Mouse (Mus musculus) embryonic facial prominence, embryonic 15.5 days (tissue): ENCODE results near the gene Tmem50b. TPM values are rescaled to one million over a fixed set of nuclear protein-coding genes. Genes with fewer than 3 reads are reported as not detected.
A peak's percentile ranks its signal among the peaks of the same experiment; 100 is the strongest.
"Not testable (repeated sequence)": the region's sequence is repeated elsewhere in the genome, so short reads cannot be mapped to it uniquely, and the experiment has no call there.

Experiments
- ATAC-seq: fragments of 200-750 bp; cut with Nextera tagmentation; 2 replicates; pipeline ENCODE4 v1.8.0; 2017; ENCODE audit warnings: low read depth, moderate TSS enrichment; ENCODE audit not compliant: insufficient number of reproducible peaks, low FRiP score, low TSS enrichment
- H3K27ac ChIP-seq: fragments of 300-500 bp; sonication (generic); replicated peaks from 2 replicates; pipeline ENCODE4 v1.5.1; 2015; ENCODE audit warnings: mild to moderate bottlenecking, inconsistent platforms
- H3K27me3 ChIP-seq: fragments of 300-500 bp; sonication (generic); 2 replicates; pipeline ENCODE4 v1.6.1; 2015; ENCODE audit warnings: inconsistent platforms
- H3K36me3 ChIP-seq: fragments of 300-500 bp; sonication (generic); 2 replicates; pipeline ENCODE4 v1.6.1; 2015; ENCODE audit warnings: mild to moderate bottlenecking, inconsistent platforms
- H3K4me1 ChIP-seq: fragments of 300-500 bp; sonication (generic); 2 replicates; pipeline ENCODE4 v1.6.1; 2015; ENCODE audit warnings: inconsistent platforms
- H3K4me2 ChIP-seq: fragments of 300-500 bp; sonication (generic); replicated peaks from 2 replicates; pipeline ENCODE4 v1.6.1; 2015; ENCODE audit warnings: mild to moderate bottlenecking, inconsistent platforms
- H3K4me3 ChIP-seq: fragments of 300-500 bp; sonication (generic); replicated peaks from 2 replicates; pipeline ENCODE4 v1.5.1; 2015; ENCODE audit warnings: mild to moderate bottlenecking, inconsistent platforms
- H3K9ac ChIP-seq: fragments of 300-500 bp; sonication (generic); 2 replicates; pipeline ENCODE4 v1.6.1; 2015; ENCODE audit warnings: inconsistent platforms
- H3K9me3 ChIP-seq: fragments of 300-500 bp; sonication (generic); replicated peaks from 2 replicates; pipeline ENCODE4 v1.6.1; 2016; ENCODE audit warnings: inconsistent platforms
- WGBS: fragments of 180-500 bp; shearing (Covaris S2); methylation state at CpG from one replicate; pipeline ENCODE4 v1.1.7; 2015; 5-methylcytosine and 5-hydroxymethylcytosine counted together
- polyA plus RNA-seq: library from polyadenylated mRNA; unstranded; fragments of >200 nt; fragmentation: Nextera tagmentation; extraction: Ambion mirVana; gene quantifications from 2 replicates; pipeline ENCODE4 v1.2.1, GENCODE M21; 2015

The Tmem50b gene
- 44.4 and 50.9 TPM in 2 replicates for polyA plus RNA-seq

DNA sequence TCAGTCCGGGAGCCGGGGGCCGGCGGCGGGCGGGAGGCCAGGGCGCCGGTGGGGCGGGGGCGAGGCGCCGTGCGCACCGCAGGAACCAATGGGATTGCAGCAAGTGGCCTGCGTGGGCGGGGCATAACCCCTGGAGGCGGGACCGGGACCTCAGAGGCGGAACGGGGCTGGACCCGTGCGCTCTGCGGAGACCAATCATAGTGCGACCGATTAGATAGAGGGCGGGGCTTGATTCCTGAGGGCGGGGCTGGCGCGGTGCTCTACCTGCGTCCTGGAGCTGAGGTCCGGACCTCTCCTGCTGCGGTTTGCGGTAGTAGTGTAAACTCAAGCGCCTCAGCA is at the start of gene Tmem50b:
Tmem50b (minus strand) TSS at position 129 of the 339 bp plus-strand sequence.
- Histone ChIP-seq H3K9ac (peak within 1 kb of the TSS; percentile 82), H3K36me3 (no peaks in the 10 kb centered on the region), H3K9me3 (no peaks in the 10 kb centered on the region), H3K4me2 (peak within 1 kb of the TSS; percentile 92), H3K27ac (peak within 1 kb of the TSS; percentile 66), H3K27me3 (0 out of 2 replicates have a peak, but pooled peaks cover 3% of the 10 kb centered on the region), H3K4me1 (peaks cover 13% of the 10 kb centered on the region), H3K4me3 (peak within 1 kb of the TSS; percentile 92)
- 1% methylated on average over 34 of the region's 34 CpGs for WGBS
- peak; percentile 100 for ATAC-seq

DNA sequence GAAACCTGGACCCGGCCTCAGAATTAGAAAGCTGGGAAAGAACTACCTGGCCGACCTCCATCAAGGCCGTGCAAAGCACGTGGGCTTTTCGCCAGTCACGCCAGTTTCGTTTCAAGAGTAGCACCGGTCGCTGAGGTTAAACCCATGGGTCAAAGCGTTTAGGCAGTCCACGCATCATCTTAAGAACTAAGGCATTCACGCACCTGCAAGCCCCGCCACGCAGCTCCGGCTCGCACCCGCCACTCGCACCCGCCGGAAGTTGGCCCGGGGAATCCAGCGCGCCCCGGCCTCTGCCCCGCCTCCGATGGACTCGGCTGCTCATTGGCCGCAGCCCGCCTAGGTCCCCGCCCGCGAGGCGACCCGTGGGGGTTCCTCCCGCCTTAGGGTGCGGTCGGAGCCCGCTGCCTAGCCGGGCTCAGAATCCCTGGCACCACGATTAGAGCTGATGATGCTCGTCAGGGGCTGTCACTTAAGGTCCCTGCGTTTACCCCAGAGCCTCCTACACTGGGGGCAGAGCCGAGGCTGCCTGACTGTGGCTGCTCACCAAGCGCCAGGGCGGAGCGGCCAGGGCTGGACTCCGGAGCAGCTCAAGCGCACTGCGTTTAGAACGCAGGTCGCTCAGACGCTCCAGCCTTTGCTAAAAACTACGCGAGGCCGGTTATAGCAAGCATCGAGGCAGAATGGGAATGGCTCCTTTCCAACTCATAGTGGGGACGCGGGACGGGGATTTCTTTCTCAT is 49.2 kb upstream of the Tmem50b start, which contains the start of gene Gart:
Gart (minus strand) TSS at position 272 of the 739 bp plus-strand sequence.
- Histone ChIP-seq H3K4me3 (peak within 1 kb of the TSS; percentile 73), H3K27me3 (no peaks in the 10 kb centered on the region), H3K27ac (peak within 1 kb of the TSS; percentile 100), H3K9ac (peak within 1 kb of the TSS; percentile 96), H3K4me2 (peak within 1 kb of the TSS; percentile 94), H3K36me3 (peaks cover 14% of the 10 kb centered on the region), H3K4me1 (peaks cover 4% of the 10 kb centered on the region), H3K9me3 (no peaks in the 10 kb centered on the region)
- under 1% methylated on average over 59 of the region's 59 CpGs for WGBS
- ATAC-seq = peak; percentile 91

DNA sequence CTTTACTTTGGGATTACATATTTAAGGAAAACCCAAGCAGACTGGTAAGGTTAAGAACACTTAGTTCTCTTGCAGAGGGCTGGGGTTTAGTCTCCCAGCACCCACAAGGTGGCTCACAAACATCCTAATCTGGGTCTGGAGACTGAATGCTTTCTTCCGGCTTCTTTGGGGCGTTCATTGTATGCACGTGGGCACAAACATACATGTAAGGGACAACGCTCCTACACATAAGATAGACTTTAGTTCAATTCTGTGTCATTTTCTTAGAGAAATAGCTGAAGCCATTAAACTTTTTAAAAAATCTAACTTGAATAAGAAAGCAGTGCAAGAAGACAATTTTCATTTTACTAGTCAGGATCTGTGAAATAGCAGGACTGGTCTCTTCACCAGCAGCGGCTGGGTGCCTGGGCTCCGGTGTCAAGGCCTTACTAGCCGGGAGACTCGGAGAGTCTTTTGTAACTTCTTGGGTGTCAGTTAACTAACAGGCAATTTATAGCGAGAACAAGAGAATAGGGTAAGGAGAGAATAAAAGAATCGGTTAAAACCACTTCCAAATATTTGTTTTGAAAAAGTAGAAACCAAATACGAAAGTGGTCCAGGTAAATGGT is 48.5 kb upstream of the Tmem50b start:
- no peaks in the 10 kb centered on the region for H3K9me3 ChIP-seq
- H3K4me2 ChIP-seq = peak overlapping the region; percentile 94
- H3K4me1 ChIP-seq = peaks cover 4% of the 10 kb centered on the region
- peak overlapping the region; percentile 96; the same call in 1 of the 2 replicates for H3K9ac ChIP-seq
- peak overlapping the region; percentile 73 for H3K4me3 ChIP-seq
- ATAC-seq = no peak
- 1% methylated on average over 11 of the region's 11 CpGs for WGBS
- peaks cover 18% of the 10 kb centered on the region for H3K36me3 ChIP-seq
- H3K27me3 ChIP-seq = no peaks in the 10 kb centered on the region
- peak overlapping the region; percentile 100 for H3K27ac ChIP-seq

DNA sequence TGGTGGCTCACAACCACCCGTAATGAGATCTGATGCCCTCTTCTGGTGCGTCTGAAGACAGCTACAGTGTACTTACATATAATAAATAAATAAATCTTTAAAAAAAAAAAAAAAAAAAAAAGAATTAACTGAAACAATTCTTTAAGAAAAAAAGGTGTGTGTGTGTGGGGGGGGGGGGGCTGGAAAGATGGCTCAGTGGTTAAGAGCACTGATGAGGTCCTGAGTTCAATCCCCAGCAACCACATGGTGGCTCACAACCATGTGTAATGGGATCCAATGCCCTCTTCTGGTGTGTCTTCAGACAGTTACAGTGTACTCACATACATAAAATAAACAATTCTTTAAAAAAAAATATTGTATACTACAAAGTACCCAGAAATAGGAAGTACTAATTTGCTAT is 47.8 kb upstream of the Tmem50b start:
- not testable (repeated sequence) for H3K9ac ChIP-seq, H3K4me1 ChIP-seq, H3K27me3 ChIP-seq, H3K4me2 ChIP-seq, H3K4me3 ChIP-seq, H3K9me3 ChIP-seq, ATAC-seq, H3K27ac ChIP-seq
- H3K36me3 ChIP-seq = peaks cover 23% of the 10 kb centered on the region
- WGBS = no CpG with 5 or more reads among the region's 2 CpGs

- Histone ChIP-seq H3K9me3 (no peaks in the 10 kb centered on the region), H3K4me2 (no peak overlapping the region), H3K4me1 (peaks cover 4% of the 10 kb centered on the region), H3K4me3 (no peak overlapping the region), H3K27ac (no peak overlapping the region), H3K27me3 (no peaks in the 10 kb centered on the region), H3K36me3 (peaks cover 28% of the 10 kb centered on the region), H3K9ac (no peak overlapping the region)
- ATAC-seq = no peak
- 76% methylated on average over 2 of the region's 2 CpGs for WGBS
Observed at GRCm38 (mm10) chr16:91644901-91645300, 47.3 kb upstream of the Tmem50b start.

- H3K4me3 ChIP-seq = no peak overlapping the region
- H3K27me3 ChIP-seq = no peaks in the 10 kb centered on the region
- H3K4me1 ChIP-seq = no peaks in the 10 kb centered on the region
- no peaks in the 10 kb centered on the region for H3K9me3 ChIP-seq
- H3K4me2 ChIP-seq = no peak overlapping the region
- no peak for ATAC-seq
- no peak overlapping the region for H3K27ac ChIP-seq
- no peak overlapping the region for H3K9ac ChIP-seq
- H3K36me3 ChIP-seq = peaks cover 73% of the 10 kb centered on the region
- WGBS = 94% methylated on average over 8 of the region's 8 CpGs
Observed at GRCm38 (mm10) chr16:91640171-91640570, 42.6 kb upstream of the Tmem50b start.

DNA sequence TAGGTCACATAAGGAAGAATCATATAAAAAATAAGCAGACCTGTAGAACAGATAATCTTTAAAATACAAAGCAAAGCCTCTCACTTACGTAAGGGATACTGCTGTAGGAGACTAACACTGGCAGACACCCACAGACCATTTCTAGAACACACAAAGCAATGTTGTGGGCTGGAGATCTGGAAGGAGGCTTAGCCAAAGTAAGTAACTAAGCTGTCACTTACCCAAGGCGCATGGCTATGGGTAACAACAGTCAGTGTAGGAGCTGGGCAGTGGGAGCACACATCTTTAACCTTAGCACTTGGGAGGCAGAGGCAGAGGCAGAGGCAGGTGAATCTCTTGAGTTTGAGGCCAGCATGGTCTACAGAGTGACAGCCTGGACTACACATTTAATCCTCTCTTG is 42.0 kb upstream of the Tmem50b start:
- ATAC-seq = no peak
- H3K4me3 ChIP-seq = no peak overlapping the region
- H3K9ac ChIP-seq = no peak overlapping the region
- WGBS = 89% methylated on average over 2 of the region's 2 CpGs
- H3K27me3 ChIP-seq = no peaks in the 10 kb centered on the region
- H3K36me3 ChIP-seq = peaks cover 78% of the 10 kb centered on the region
- H3K4me1 ChIP-seq = no peaks in the 10 kb centered on the region
- no peak overlapping the region for H3K27ac ChIP-seq
- H3K4me2 ChIP-seq = no peak overlapping the region
- no peaks in the 10 kb centered on the region for H3K9me3 ChIP-seq

DNA sequence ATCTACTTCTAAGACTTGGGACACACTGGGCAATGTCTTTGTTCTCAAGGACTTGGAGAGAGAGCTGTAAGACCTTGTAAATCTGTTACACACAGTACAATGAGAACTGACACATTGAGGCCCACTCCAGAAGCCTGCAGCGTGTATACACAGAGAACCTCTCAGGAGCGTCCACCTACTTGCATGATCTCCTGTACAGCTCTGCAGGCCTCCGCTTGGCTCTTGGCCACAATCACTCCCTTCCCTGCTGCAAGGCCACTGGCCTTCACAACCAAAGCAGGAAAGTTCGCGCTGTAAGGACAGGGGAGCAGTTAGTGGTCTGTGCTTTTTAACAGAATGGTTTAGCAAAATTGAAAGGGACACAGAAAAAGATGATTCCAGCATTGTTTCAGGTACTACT is 41.6 kb upstream of the Tmem50b start:
- ATAC-seq = no peak
- Histone ChIP-seq H3K27me3 (no peaks in the 10 kb centered on the region), H3K9me3 (no peaks in the 10 kb centered on the region), H3K4me1 (no peaks in the 10 kb centered on the region), H3K36me3 (peaks cover 78% of the 10 kb centered on the region), H3K4me2 (no peak overlapping the region), H3K4me3 (no peak overlapping the region), H3K9ac (no peak overlapping the region), H3K27ac (no peak overlapping the region)
- 95% methylated on average over 5 of the region's 5 CpGs for WGBS

GRCm38 (mm10) chr16:91633641-91634040 is 36.0 kb upstream of the Tmem50b start:
- WGBS = 84% methylated on average over 12 of the region's 12 CpGs
- H3K9me3 ChIP-seq = no peaks in the 10 kb centered on the region
- H3K4me1 ChIP-seq = no peaks in the 10 kb centered on the region
- no peak overlapping the region for H3K9ac ChIP-seq
- H3K4me3 ChIP-seq = no peak overlapping the region
- no peak overlapping the region for H3K27ac ChIP-seq
- no peaks in the 10 kb centered on the region for H3K27me3 ChIP-seq
- H3K36me3 ChIP-seq = peaks cover 90% of the 10 kb centered on the region
- H3K4me2 ChIP-seq = no peak overlapping the region
- ATAC-seq = no peak

GRCm38 (mm10) chr16:91632940-91633339 is 35.3 kb upstream of the Tmem50b start:
- H3K36me3 ChIP-seq = peaks cover 90% of the 10 kb centered on the region
- H3K9ac ChIP-seq = no peak overlapping the region
- WGBS = 94% methylated on average over 7 of the region's 7 CpGs
- H3K27ac ChIP-seq = no peak overlapping the region
- no peak overlapping the region for H3K4me3 ChIP-seq
- H3K9me3 ChIP-seq = no peaks in the 10 kb centered on the region
- no peaks in the 10 kb centered on the region for H3K27me3 ChIP-seq
- no peak for ATAC-seq
- no peak overlapping the region for H3K4me2 ChIP-seq
- H3K4me1 ChIP-seq = no peaks in the 10 kb centered on the region

DNA sequence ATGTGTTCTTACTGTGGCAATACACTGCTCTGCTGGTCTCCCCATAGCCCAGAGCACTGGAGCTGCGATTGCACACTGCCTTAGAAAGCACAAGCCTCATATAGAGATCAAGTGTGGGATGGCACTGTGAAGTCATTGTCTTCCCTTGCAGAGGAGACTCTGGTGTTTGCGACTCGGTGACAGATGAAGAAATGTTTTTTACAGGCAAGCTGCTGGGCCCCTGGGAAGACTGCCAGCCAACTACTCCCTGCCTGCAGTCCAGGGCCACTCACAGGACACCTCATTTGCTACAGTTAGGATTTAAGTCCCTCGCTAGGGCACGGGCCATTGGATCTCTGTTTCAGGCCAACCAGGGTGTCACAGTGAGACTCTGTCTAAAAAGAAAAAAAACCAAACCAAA is 34.8 kb upstream of the Tmem50b start:
- no peak for ATAC-seq
- no peak overlapping the region for H3K9ac ChIP-seq
- H3K4me3 ChIP-seq = no peak overlapping the region
- H3K4me1 ChIP-seq = no peaks in the 10 kb centered on the region
- WGBS = 93% methylated on average over 5 of the region's 5 CpGs
- no peak overlapping the region for H3K27ac ChIP-seq
- no peaks in the 10 kb centered on the region for H3K27me3 ChIP-seq
- no peak overlapping the region for H3K4me2 ChIP-seq
- no peaks in the 10 kb centered on the region for H3K9me3 ChIP-seq
- H3K36me3 ChIP-seq = peaks cover 90% of the 10 kb centered on the region
